Mouse (Mus musculus): ENCODE measurements around the gene Trim65. TPM values are rescaled to one million over a fixed set of nuclear protein-coding genes. Genes with fewer than 3 reads are reported as not detected.
A peak's percentile ranks its signal among the peaks of the same experiment; 100 is the strongest.

Gene Trim65
- total and polyA plus RNA-seq, 3 experiments = 0.66 to 2.0 (median 1.4) TPM

GRCm38 (mm10) chr11:116142211-116142991, 11.5 kb upstream of the Trim65 start:
- peaks cover 14 to 45% of the 10 kb centered on the region in 2 experiments for H3K4me1 ChIP-seq (ENCODE audit: control insufficient read depth in 1 of 2, insufficient read depth in 2 of 2)
- H3K9me3 ChIP-seq (replicated peaks; ENCODE audit: low read length) = no peaks in the 10 kb centered on the region
- H3K79me2 ChIP-seq (replicated peaks; ENCODE audit: control insufficient read depth, extremely low read depth, insufficient read depth, poor library complexity, severe bottlenecking) = peaks cover 11% of the 10 kb centered on the region
- H3K4me2 ChIP-seq (ENCODE audit: insufficient read depth, low read depth, poor library complexity, severe bottlenecking) = no peak overlapping the region
- in situ Hi-C loops (cut with MboI; ENCODE audit: low pct_ligation_motif_present, low pct_unique_long_range_greater_than_20kb, low sequenced_read_pairs) (no loop called here), dilution Hi-C loops (cut with MboI; ENCODE audit: extremely low pct_ligation_motif_present, extremely low pct_unique_long_range_greater_than_20kb, low sequenced_read_pairs) (no loop called here)
- H3K9ac ChIP-seq (ENCODE audit: insufficient read depth, low read depth) = no peak overlapping the region
- DNase-seq (ENCODE audit: extremely low read depth) = peak; percentile 42
- H3K27ac ChIP-seq (ENCODE audit: insufficient read depth, low read depth) = no peak overlapping the region
- TF ChIP-seq NELFE (IDR thresholded peaks at IDR 0.05; ENCODE audit: low read depth, low read length) (no peak), MAFK (IDR thresholded peaks at IDR 0.05; ENCODE audit: insufficient replicate concordance, low read length) (peak; percentile 74; the same call in 1 of the 2 replicates)
- H3K36me3 ChIP-seq (replicated peaks in 1 of 2; ENCODE audit: control insufficient read depth in 1 of 2, insufficient read depth in 1 of 2, low read length in 1 of 2) = peaks cover 53 to 68% of the 10 kb centered on the region in 2 experiments
- H3K4me3 ChIP-seq (replicated peaks in 1 of 3; ENCODE audit: low read depth in 2 of 3, low read length in 2 of 3, poor library complexity in 1 of 3) = no peak overlapping the region
- H3K27me3 ChIP-seq (replicated peaks) = no peaks in the 10 kb centered on the region

DNA sequence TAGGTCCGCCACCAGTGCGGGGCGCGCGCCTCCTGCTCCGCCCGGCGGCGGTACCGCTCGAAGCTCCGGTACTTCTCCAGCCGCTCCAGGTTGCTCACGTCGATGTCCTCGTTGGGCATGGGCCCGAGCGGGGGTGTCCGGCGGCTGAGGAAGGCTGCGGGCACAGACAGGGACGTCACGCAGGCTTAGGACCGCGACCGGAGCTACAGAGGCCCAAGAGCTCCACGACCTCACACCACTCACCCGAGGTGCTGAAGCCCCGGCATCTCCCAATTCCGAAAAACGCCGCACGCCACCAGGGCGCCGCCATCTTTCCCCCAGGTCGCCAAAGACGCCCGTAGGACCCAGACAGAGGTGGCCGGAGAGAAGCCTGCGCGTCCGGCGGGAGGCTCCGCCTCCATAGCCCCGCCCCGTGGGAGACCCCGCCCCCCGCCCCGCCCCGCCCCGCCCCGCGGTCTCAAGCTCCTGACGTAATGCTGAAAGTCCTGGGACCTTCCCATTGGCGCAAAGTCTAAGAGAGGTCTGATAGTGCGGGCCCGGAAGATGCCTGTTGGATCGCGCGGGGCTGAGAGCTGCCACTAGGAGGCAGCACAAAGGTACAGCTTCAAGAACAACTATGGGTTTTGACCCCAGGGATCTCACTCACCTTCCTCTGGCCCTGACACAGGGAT, 7.7 kb upstream of the Trim65 start, which contains the start of gene Mrpl38:
Gene Mrpl38, minus strand, starts transcription at position 401 of the 671 bp plus-strand sequence.
- Histone ChIP-seq H3K79me2 (replicated peaks; ENCODE audit: control insufficient read depth, extremely low read depth, insufficient read depth, poor library complexity, severe bottlenecking) (peaks cover 24% of the 10 kb centered on the region), H3K36me3 (replicated peaks in 1 of 2; ENCODE audit: control insufficient read depth in 1 of 2, insufficient read depth in 1 of 2, low read length in 1 of 2) (peaks cover 41 to 65% of the 10 kb centered on the region in 2 experiments), H3K4me2 (ENCODE audit: insufficient read depth, low read depth, poor library complexity, severe bottlenecking) (peak within 1 kb of the TSS; percentile 81), H3K27me3 (replicated peaks) (no peaks in the 10 kb centered on the region), H3K4me3 (replicated peaks in 1 of 3; ENCODE audit: low read depth in 2 of 3, low read length in 2 of 3, poor library complexity in 1 of 3) (peak within 1 kb of the TSS; percentile 83 to 95 (median 83)), H3K27ac (ENCODE audit: insufficient read depth, low read depth) (peak within 1 kb of the TSS; percentile 47), H3K9ac (ENCODE audit: insufficient read depth, low read depth) (peak within 1 kb of the TSS; percentile 92), H3K9me3 (replicated peaks; ENCODE audit: low read length) (no peaks in the 10 kb centered on the region), H3K4me1 (ENCODE audit: control insufficient read depth in 1 of 2, insufficient read depth in 2 of 2) (peaks cover 21 to 56% of the 10 kb centered on the region in 2 experiments)
- in situ Hi-C loops (cut with MboI; ENCODE audit: low pct_ligation_motif_present, low pct_unique_long_range_greater_than_20kb, low sequenced_read_pairs) = no loop called here
- dilution Hi-C loops (cut with MboI; ENCODE audit: extremely low pct_ligation_motif_present, extremely low pct_unique_long_range_greater_than_20kb, low sequenced_read_pairs) = no loop called here
- DNase-seq (ENCODE audit: extremely low read depth) = peak; percentile 99
- no peak; the same call in 1 of the 2 replicates for TF ChIP-seq UBTF (IDR thresholded peaks at IDR 0.05; ENCODE audit: low read depth, low read length)
- TF ChIP-seq HCFC1 (IDR thresholded peaks at IDR 0.05; ENCODE audit: low read depth, low read length) = peak; percentile 81
- TF ChIP-seq GABPA (IDR thresholded peaks at IDR 0.05; ENCODE audit: insufficient replicate concordance, low read depth, low read length) = no peak
- peak; percentile 85 for TF ChIP-seq ZMIZ1 (IDR thresholded peaks at IDR 0.05; ENCODE audit: low read depth, low read length)
- no peak for TF ChIP-seq ETS1 (conservative IDR thresholded peaks at IDR 0.05; ENCODE audit: low read depth, low read length)
- no peak for TF ChIP-seq CHD2 (IDR thresholded peaks at IDR 0.05; ENCODE audit: low read length)
- TF ChIP-seq MXI1 (IDR thresholded peaks at IDR 0.05; ENCODE audit: low read depth, low read length) = peak; percentile 99
- no peak for TF ChIP-seq USF1 (IDR thresholded peaks at IDR 0.05; ENCODE audit: low read depth, low read length)
- peak; percentile 72; the same call in 1 of the 2 replicates for TF ChIP-seq MEF2A (IDR thresholded peaks at IDR 0.05; ENCODE audit: borderline replicate concordance, low read depth, low read length)
- TF ChIP-seq SMC3 (IDR thresholded peaks at IDR 0.05; ENCODE audit: low read depth, low read length) = peak; percentile 86
- peak; percentile 97 for TF ChIP-seq POLR2A (IDR thresholded peaks at IDR 0.05; ENCODE audit: low read depth, low read length)
- TF ChIP-seq POLR2AphosphoS2 (IDR thresholded peaks at IDR 0.05; ENCODE audit: low read depth, low read length) = peak; percentile 54; the same call in 1 of the 2 replicates
- TF ChIP-seq NELFE (IDR thresholded peaks at IDR 0.05; ENCODE audit: low read depth, low read length) = peak; percentile 87
- TF ChIP-seq MAZ (IDR thresholded peaks at IDR 0.05; ENCODE audit: low read depth, low read length) = 0 out of 2 replicates have a peak, but pooled peaks have one; percentile 13
- peak; percentile 47; the same call in 1 of the 2 replicates for TF ChIP-seq KAT2A (IDR thresholded peaks at IDR 0.05; ENCODE audit: insufficient replicate concordance, low read length)
- TF ChIP-seq JUN (IDR thresholded peaks at IDR 0.05; ENCODE audit: insufficient read depth, low read depth, low read length) = no peak
- peak; percentile 84 to 96 for TF ChIP-seq CTCF (conservative IDR thresholded peaks at IDR 0.05 in 1 of 2, IDR thresholded peaks at IDR 0.05 in 1 of 2; ENCODE audit: low read depth in 2 of 2, low read length in 2 of 2)
- TF ChIP-seq MAX (IDR thresholded peaks at IDR 0.05; ENCODE audit: low read length) = peak; percentile 87
- TF ChIP-seq RCOR1 (conservative IDR thresholded peaks at IDR 0.05; ENCODE audit: low read depth, low read length) = no peak
- TF ChIP-seq MYC (IDR thresholded peaks at IDR 0.05; ENCODE audit: low read depth, low read length) = peak; percentile 15; the same call in 1 of the 2 replicates
- no peak for TF ChIP-seq ZC3H11A (IDR thresholded peaks at IDR 0.05; ENCODE audit: low read depth, low read length)
- TF ChIP-seq RAD21 (IDR thresholded peaks at IDR 0.05; ENCODE audit: low read depth, low read length) = peak; percentile 67
- peak; percentile 90 for TF ChIP-seq ELF1 (IDR thresholded peaks at IDR 0.05; ENCODE audit: low read depth, low read length)
- 0 out of 2 replicates have a peak, but pooled peaks have one; percentile 5 for TF ChIP-seq BHLHE40 (IDR thresholded peaks at IDR 0.05; ENCODE audit: low read depth, low read length)
- TF ChIP-seq TCF12 (IDR thresholded peaks at IDR 0.05; ENCODE audit: low read depth, low read length) = peak; percentile 93
- no peak for TF ChIP-seq EP300 (IDR thresholded peaks at IDR 0.05; ENCODE audit: low read length)
- no peak for TF ChIP-seq ZKSCAN1 (IDR thresholded peaks at IDR 0.05; ENCODE audit: borderline replicate concordance, low read depth, low read length)
- TF ChIP-seq NRF1 (IDR thresholded peaks at IDR 0.05; ENCODE audit: low read depth, low read length) = peak; percentile 66
